Mouse (Mus musculus): Measurements from ENCODE around the gene Atrnl1. TPM values are rescaled to one million over a fixed set of nuclear protein-coding genes. Genes with fewer than 3 reads are reported as not detected.

Atrnl1 gene
- polyA plus RNA-seq, 1 experiment from 2014 or later = 11.6 TPM

- no peak overlapping the region for H3K4me3 ChIP-seq (replicated peaks; ENCODE audit: low read depth, low read length)
- H3K9ac ChIP-seq (replicated peaks; ENCODE audit: low read length) = no peak overlapping the region
- no peaks in the 10 kb centered on the region for H3K36me3 ChIP-seq (ENCODE audit: control insufficient read depth, insufficient read depth, low read length)
- DNase-seq (peak; percentile 67), ATAC-seq (ENCODE audit: low FRiP score, low TSS enrichment) (no peak)
- 0 out of 2 replicates have a peak, but pooled peaks cover 3% of the 10 kb centered on the region for H3K9me3 ChIP-seq (ENCODE audit: control insufficient read depth, low read length)
- no peaks in the 10 kb centered on the region for H3K27me3 ChIP-seq (ENCODE audit: control insufficient read depth, insufficient read depth, low read length)
- no peak overlapping the region for H3K4me2 ChIP-seq (ENCODE audit: low read length)
- H3K4me1 ChIP-seq (ENCODE audit: control insufficient read depth, insufficient read depth, low read length) = no peaks in the 10 kb centered on the region
- no peak overlapping the region for H3K27ac ChIP-seq (replicated peaks; ENCODE audit: low read depth, low read length)
- 71% methylated on average over 6 of the region's 6 CpGs for WGBS
Observed at GRCm38 (mm10) chr19:57916325-57916724, 305.5 kb downstream of the Atrnl1 start.

- H3K9me3 ChIP-seq (ENCODE audit: control insufficient read depth, low read length) = 0 out of 2 replicates have a peak, but pooled peaks cover 3% of the 10 kb centered on the region
- DNase-seq (no peak), ATAC-seq (ENCODE audit: low FRiP score, low TSS enrichment) (no peak)
- no peak overlapping the region for H3K9ac ChIP-seq (replicated peaks; ENCODE audit: low read length)
- 0 out of 2 replicates have a peak, but pooled peaks cover under 1% of the 10 kb centered on the region for H3K27me3 ChIP-seq (ENCODE audit: control insufficient read depth, insufficient read depth, low read length)
- H3K4me1 ChIP-seq (ENCODE audit: control insufficient read depth, insufficient read depth, low read length) = peaks cover 15% of the 10 kb centered on the region
- H3K4me2 ChIP-seq (ENCODE audit: low read length) = no peak overlapping the region
- H3K36me3 ChIP-seq (ENCODE audit: control insufficient read depth, insufficient read depth, low read length) = no peaks in the 10 kb centered on the region
- WGBS = 75% methylated on average over 5 of the region's 5 CpGs
- H3K4me3 ChIP-seq (replicated peaks; ENCODE audit: low read depth, low read length) = no peak overlapping the region
- H3K27ac ChIP-seq (replicated peaks; ENCODE audit: low read depth, low read length) = no peak overlapping the region
Observed at GRCm38 (mm10) chr19:57922991-57923390, 312.2 kb downstream of the Atrnl1 start.

GRCm38 (mm10) chr19:57924856-57925255, 314.0 kb downstream of the Atrnl1 start:
- no peak overlapping the region for H3K27ac ChIP-seq (replicated peaks; ENCODE audit: low read depth, low read length)
- no peaks in the 10 kb centered on the region for H3K36me3 ChIP-seq (ENCODE audit: control insufficient read depth, insufficient read depth, low read length)
- H3K4me1 ChIP-seq (ENCODE audit: control insufficient read depth, insufficient read depth, low read length) = peaks cover 19% of the 10 kb centered on the region
- H3K9ac ChIP-seq (replicated peaks; ENCODE audit: low read length) = no peak overlapping the region
- 0 out of 2 replicates have a peak, but pooled peaks cover 3% of the 10 kb centered on the region for H3K27me3 ChIP-seq (ENCODE audit: control insufficient read depth, insufficient read depth, low read length)
- DNase-seq (no peak), ATAC-seq (ENCODE audit: low FRiP score, low TSS enrichment) (no peak)
- H3K4me2 ChIP-seq (ENCODE audit: low read length) = no peak overlapping the region
- H3K4me3 ChIP-seq (replicated peaks; ENCODE audit: low read depth, low read length) = no peak overlapping the region
- H3K9me3 ChIP-seq (ENCODE audit: control insufficient read depth, low read length) = 0 out of 2 replicates have a peak, but pooled peaks cover 3% of the 10 kb centered on the region
- 70% methylated on average over 8 of the region's 8 CpGs for WGBS

GRCm38 (mm10) chr19:57925681-57926080, 314.8 kb downstream of the Atrnl1 start:
- Histone ChIP-seq H3K36me3 (ENCODE audit: control insufficient read depth, insufficient read depth, low read length) (no peaks in the 10 kb centered on the region), H3K27me3 (ENCODE audit: control insufficient read depth, insufficient read depth, low read length) (0 out of 2 replicates have a peak, but pooled peaks cover 3% of the 10 kb centered on the region), H3K4me1 (ENCODE audit: control insufficient read depth, insufficient read depth, low read length) (peaks cover 19% of the 10 kb centered on the region), H3K9ac (replicated peaks; ENCODE audit: low read length) (no peak overlapping the region), H3K4me3 (replicated peaks; ENCODE audit: low read depth, low read length) (no peak overlapping the region), H3K27ac (replicated peaks; ENCODE audit: low read depth, low read length) (no peak overlapping the region), H3K9me3 (ENCODE audit: control insufficient read depth, low read length) (no peaks in the 10 kb centered on the region), H3K4me2 (ENCODE audit: low read length) (no peak overlapping the region)
- ATAC-seq (ENCODE audit: low FRiP score, low TSS enrichment) (no peak), DNase-seq (no peak)
- 89% methylated on average over 10 of the region's 10 CpGs for WGBS

GRCm38 (mm10) chr19:57926164-57926860, 315.5 kb downstream of the Atrnl1 start:
- peaks cover 19% of the 10 kb centered on the region for H3K4me1 ChIP-seq (ENCODE audit: control insufficient read depth, insufficient read depth, low read length)
- no peaks in the 10 kb centered on the region for H3K9me3 ChIP-seq (ENCODE audit: control insufficient read depth, low read length)
- no peak overlapping the region for H3K4me3 ChIP-seq (replicated peaks; ENCODE audit: low read depth, low read length)
- no peak overlapping the region for H3K27ac ChIP-seq (replicated peaks; ENCODE audit: low read depth, low read length)
- H3K27me3 ChIP-seq (ENCODE audit: control insufficient read depth, insufficient read depth, low read length) = 0 out of 2 replicates have a peak, but pooled peaks cover 3% of the 10 kb centered on the region
- no peak overlapping the region for H3K4me2 ChIP-seq (ENCODE audit: low read length)
- ATAC-seq (ENCODE audit: low FRiP score, low TSS enrichment) = peak; percentile 89
- no peak for DNase-seq
- no peaks in the 10 kb centered on the region for H3K36me3 ChIP-seq (ENCODE audit: control insufficient read depth, insufficient read depth, low read length)
- H3K9ac ChIP-seq (replicated peaks; ENCODE audit: low read length) = no peak overlapping the region
- 94% methylated on average over 5 of the region's 5 CpGs for WGBS

- Histone ChIP-seq H3K27me3 (ENCODE audit: control insufficient read depth, insufficient read depth, low read length) (0 out of 2 replicates have a peak, but pooled peaks cover 3% of the 10 kb centered on the region), H3K9ac (replicated peaks; ENCODE audit: low read length) (no peak overlapping the region), H3K4me1 (ENCODE audit: control insufficient read depth, insufficient read depth, low read length) (peaks cover 19% of the 10 kb centered on the region), H3K9me3 (ENCODE audit: control insufficient read depth, low read length) (no peaks in the 10 kb centered on the region), H3K36me3 (ENCODE audit: control insufficient read depth, insufficient read depth, low read length) (no peaks in the 10 kb centered on the region), H3K4me2 (ENCODE audit: low read length) (peak overlapping the region; percentile 31), H3K27ac (replicated peaks; ENCODE audit: low read depth, low read length) (no peak overlapping the region), H3K4me3 (replicated peaks; ENCODE audit: low read depth, low read length) (no peak overlapping the region)
- 8% methylated on average over 10 of the region's 10 CpGs for WGBS
- DNase-seq = peak; percentile 56
- no peak for ATAC-seq (ENCODE audit: low FRiP score, low TSS enrichment)
Observed at GRCm38 (mm10) chr19:57926941-57927471, 316.2 kb downstream of the Atrnl1 start.

- ATAC-seq (ENCODE audit: low FRiP score, low TSS enrichment) (no peak), DNase-seq (peak; percentile 49)
- Histone ChIP-seq H3K4me3 (replicated peaks; ENCODE audit: low read depth, low read length) (no peak overlapping the region), H3K4me2 (ENCODE audit: low read length) (peak overlapping the region; percentile 31), H3K36me3 (ENCODE audit: control insufficient read depth, insufficient read depth, low read length) (no peaks in the 10 kb centered on the region), H3K27me3 (ENCODE audit: control insufficient read depth, insufficient read depth, low read length) (0 out of 2 replicates have a peak, but pooled peaks cover 3% of the 10 kb centered on the region), H3K9ac (replicated peaks; ENCODE audit: low read length) (no peak overlapping the region), H3K9me3 (ENCODE audit: control insufficient read depth, low read length) (no peaks in the 10 kb centered on the region), H3K27ac (replicated peaks; ENCODE audit: low read depth, low read length) (no peak overlapping the region; the same call in 1 of the 2 replicates), H3K4me1 (ENCODE audit: control insufficient read depth, insufficient read depth, low read length) (peaks cover 19% of the 10 kb centered on the region)
- WGBS = 45% methylated on average over 11 of the region's 11 CpGs
Observed at GRCm38 (mm10) chr19:57927566-57928523, 317.0 kb downstream of the Atrnl1 start.

GRCm38 (mm10) chr19:57931626-57932025, 320.8 kb downstream of the Atrnl1 start:
- Histone ChIP-seq H3K9me3 (ENCODE audit: control insufficient read depth, low read length) (no peaks in the 10 kb centered on the region), H3K27ac (replicated peaks; ENCODE audit: low read depth, low read length) (no peak overlapping the region), H3K36me3 (ENCODE audit: control insufficient read depth, insufficient read depth, low read length) (no peaks in the 10 kb centered on the region), H3K4me2 (ENCODE audit: low read length) (no peak overlapping the region), H3K9ac (replicated peaks; ENCODE audit: low read length) (no peak overlapping the region), H3K27me3 (ENCODE audit: control insufficient read depth, insufficient read depth, low read length) (0 out of 2 replicates have a peak, but pooled peaks cover 3% of the 10 kb centered on the region), H3K4me3 (replicated peaks; ENCODE audit: low read depth, low read length) (no peak overlapping the region), H3K4me1 (ENCODE audit: control insufficient read depth, insufficient read depth, low read length) (peaks cover 15% of the 10 kb centered on the region)
- DNase-seq (no peak), ATAC-seq (ENCODE audit: low FRiP score, low TSS enrichment) (no peak)
- 96% methylated on average over 4 of the region's 4 CpGs for WGBS
